Mouse (Mus musculus) heart, postnatal 0 days (tissue): ENCODE data around the gene Fam171a1.

Source experiments
- CTCF ChIP-seq: IDR thresholded peaks from 2 replicates; pipeline ENCODE4 v1.5.1; 2016; ENCODE audit warnings: antibody characterized with exemption, control low read depth, low read depth
- EP300 ChIP-seq: IDR thresholded peaks from 2 replicates; pipeline ENCODE4 v1.6.1; 2016; ENCODE audit warnings: antibody characterized with exemption, low read depth

DNA sequence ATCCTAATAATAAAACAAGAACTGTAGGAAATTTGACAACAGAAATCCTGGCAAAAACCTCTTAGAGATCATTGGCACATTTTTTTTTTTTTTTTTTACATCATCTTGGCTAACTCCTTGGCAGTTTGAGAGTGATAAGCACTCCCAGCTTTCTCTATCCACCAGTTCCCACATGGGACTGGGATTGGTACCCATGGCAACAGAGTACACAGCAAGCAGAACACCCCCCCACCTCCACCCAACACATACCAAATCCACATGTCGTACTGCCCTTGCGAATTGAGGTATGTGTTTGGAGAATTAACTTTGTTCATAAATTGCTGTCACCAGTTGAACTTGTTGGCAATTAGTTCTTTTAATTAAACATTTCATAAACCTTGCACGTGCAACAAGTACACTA lies 37.3 kb downstream of the Fam171a1 start:
- TF ChIP-seq EP300 (no peak), CTCF (no peak)
